Mouse (Mus musculus): ENCODE data around the gene Tbx6.

- TF ChIP-seq CTCF (IDR thresholded peaks at IDR 0.05; ENCODE audit: low read depth, low read length) = no peak
- no peak for TF ChIP-seq POLR2A (IDR thresholded peaks at IDR 0.05; ENCODE audit: borderline replicate concordance, low read depth, low read length)
These were observed 50.8 kb downstream of the Tbx6 start for GRCm38 (mm10) chr7:126832036-126832598.

Measured in bone marrow macrophage, adult 2 months (primary cell).